Mouse (Mus musculus) forebrain, embryonic 11.5 days (tissue): Measurements from ENCODE around the gene Mtf1. TPM values are rescaled to one million over a fixed set of nuclear protein-coding genes. Genes with fewer than 3 reads are reported as not detected.

Source experiments
- ATAC-seq: fragments of 200-750 bp; cut with Nextera tagmentation; replicated peaks from 2 replicates; pipeline ENCODE4 v1.8.0; 2017; ENCODE audit warnings: moderate TSS enrichment; ENCODE audit not compliant: low FRiP score
- DNase-seq: peaks from one replicate; pipeline ENCODE4 v3.0.0-alpha.2; 2017; ENCODE audit warnings: low spot score
- H3K27ac ChIP-seq: fragments of 300-500 bp; sonication (generic); 2 replicates; pipeline ENCODE4 v1.5.1; 2014; ENCODE audit warnings: low read depth, low read length
- H3K27me3 ChIP-seq: fragments of 300-500 bp; sonication (generic); 2 replicates; pipeline ENCODE4 v1.6.1; 2014; ENCODE audit warnings: mild to moderate bottlenecking, low read length, mixed read lengths; ENCODE audit not compliant: control insufficient read depth, insufficient read depth
- H3K36me3 ChIP-seq: fragments of 300-500 bp; sonication (generic); 2 replicates; pipeline ENCODE4 v1.6.1; 2014; ENCODE audit warnings: mild to moderate bottlenecking, low read length, moderate library complexity, mixed read lengths; ENCODE audit not compliant: control insufficient read depth, insufficient read depth
- H3K4me1 ChIP-seq: fragments of 300-500 bp; sonication (generic); replicated peaks from 2 replicates; pipeline ENCODE4 v1.6.1; 2014; ENCODE audit warnings: low read length, mixed read lengths; ENCODE audit not compliant: control insufficient read depth, insufficient read depth
- H3K4me2 ChIP-seq: fragments of 300-500 bp; sonication (generic); 2 replicates; pipeline ENCODE4 v1.6.1; 2014; ENCODE audit warnings: low read depth, mild to moderate bottlenecking, low read length, moderate library complexity, mixed read lengths; ENCODE audit not compliant: severe bottlenecking
- H3K4me3 ChIP-seq: fragments of 300-500 bp; sonication (generic); 2 replicates; pipeline ENCODE4 v1.5.1; 2014; ENCODE audit warnings: low read depth, low read length
- H3K9ac ChIP-seq: fragments of 300-500 bp; sonication (generic); 2 replicates; pipeline ENCODE4 v1.6.1; 2014; ENCODE audit warnings: low read length
- H3K9me3 ChIP-seq: fragments of 300-500 bp; sonication (generic); 2 replicates; pipeline ENCODE4 v1.6.1; 2016; ENCODE audit warnings: low read length, mixed read lengths; ENCODE audit not compliant: control insufficient read depth
- WGBS: fragments of 180-500 bp; shearing (Covaris S2); extraction: QIAGEN DNeasy Blood & Tissue Kit; methylation state at CpG from one replicate; pipeline ENCODE4 v1.1.7; 2014; 5-methylcytosine and 5-hydroxymethylcytosine counted together
- polyA plus RNA-seq: library from polyadenylated mRNA; unstranded; fragments of >200 nt; fragmentation: Nextera tagmentation; extraction: Ambion mirVana; gene quantifications from 2 replicates; pipeline ENCODE4 v1.2.1, GENCODE M21; 2014

Mtf1 gene
- polyA plus RNA-seq, 1 experiment from 2014 or later = 15.4 TPM

DNA sequence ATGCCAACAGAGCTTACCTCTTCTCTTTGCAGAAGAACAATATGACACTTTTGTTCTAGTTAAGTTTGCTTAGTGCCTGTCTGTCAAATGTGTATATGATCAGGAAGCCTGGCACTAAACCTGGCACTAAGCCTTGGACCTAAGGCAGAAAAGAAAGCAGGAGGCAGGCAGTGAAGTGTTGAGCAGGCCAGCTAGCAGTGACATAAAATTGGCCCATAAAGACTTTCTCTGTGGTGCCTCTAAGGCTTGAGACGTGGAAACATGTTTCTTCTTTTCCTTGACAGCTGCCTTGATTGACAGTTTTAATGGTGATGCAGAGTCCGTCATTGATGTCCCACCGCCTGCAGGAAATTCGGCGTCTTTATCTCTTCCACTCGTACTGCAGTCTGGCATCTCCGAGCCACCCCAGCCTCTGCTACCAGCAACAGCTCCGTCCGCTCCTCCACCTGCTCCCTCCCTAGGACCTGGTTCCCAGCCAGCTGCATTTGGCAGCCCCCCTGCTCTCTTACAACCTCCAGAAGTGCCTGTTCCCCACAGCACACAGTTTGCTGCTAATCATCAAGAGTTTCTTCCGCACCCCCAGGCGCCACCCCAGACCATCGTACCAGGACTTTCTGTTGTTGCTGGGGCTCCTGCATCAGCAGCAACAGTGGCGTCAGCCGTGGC lies 36.3 kb downstream of the Mtf1 start:
- no peak overlapping the region for H3K9ac ChIP-seq
- H3K27ac ChIP-seq = no peak overlapping the region
- DNase-seq = no peak
- no peaks in the 10 kb centered on the region for H3K9me3 ChIP-seq
- H3K4me1 ChIP-seq = no peaks in the 10 kb centered on the region
- no peaks in the 10 kb centered on the region for H3K27me3 ChIP-seq
- ATAC-seq = no peak
- no peak overlapping the region for H3K4me3 ChIP-seq
- no peak overlapping the region for H3K4me2 ChIP-seq
- WGBS = 92% methylated on average over 14 of the region's 14 CpGs
- H3K36me3 ChIP-seq = peaks cover 10% of the 10 kb centered on the region; the same call in 1 of the 2 replicates

DNA sequence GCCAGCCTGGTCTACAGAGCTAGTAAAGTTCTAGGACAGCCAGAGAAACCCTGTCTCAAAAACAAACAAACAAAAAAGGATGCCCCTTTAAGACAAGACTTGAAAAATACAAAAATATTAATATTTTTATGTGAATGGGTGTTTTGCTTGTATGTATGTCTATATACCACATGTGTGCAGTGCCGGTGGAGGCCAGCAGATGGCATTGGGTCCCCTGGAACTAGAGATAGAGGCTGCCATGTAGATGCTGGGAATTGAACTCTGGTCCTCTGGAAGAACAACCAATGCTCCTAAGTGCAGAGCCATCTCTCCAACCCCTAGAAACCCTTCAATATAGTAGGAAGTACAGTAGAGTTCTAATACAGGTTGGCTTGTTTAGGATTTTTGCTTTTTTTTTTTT lies 39.1 kb downstream of the Mtf1 start:
- ATAC-seq = no peak
- no peak for DNase-seq
- peaks cover 10% of the 10 kb centered on the region; the same call in 1 of the 2 replicates for H3K36me3 ChIP-seq
- no peaks in the 10 kb centered on the region for H3K4me1 ChIP-seq
- WGBS = 100% methylated on average over 1 of the region's 1 CpGs
- no peaks in the 10 kb centered on the region for H3K27me3 ChIP-seq
- no peaks in the 10 kb centered on the region for H3K9me3 ChIP-seq
- no peak overlapping the region for H3K4me3 ChIP-seq
- H3K4me2 ChIP-seq = no peak overlapping the region
- H3K9ac ChIP-seq = no peak overlapping the region
- H3K27ac ChIP-seq = no peak overlapping the region

- WGBS = 54% methylated on average over 11 of the region's 11 CpGs
- 0 out of 2 replicates have a peak, but pooled peaks have one; percentile 50 for ATAC-seq
- peak; percentile 72 for DNase-seq
Measured at GRCm38 (mm10) chr4:124843493-124843892, 41.6 kb downstream of the Mtf1 start.

DNA sequence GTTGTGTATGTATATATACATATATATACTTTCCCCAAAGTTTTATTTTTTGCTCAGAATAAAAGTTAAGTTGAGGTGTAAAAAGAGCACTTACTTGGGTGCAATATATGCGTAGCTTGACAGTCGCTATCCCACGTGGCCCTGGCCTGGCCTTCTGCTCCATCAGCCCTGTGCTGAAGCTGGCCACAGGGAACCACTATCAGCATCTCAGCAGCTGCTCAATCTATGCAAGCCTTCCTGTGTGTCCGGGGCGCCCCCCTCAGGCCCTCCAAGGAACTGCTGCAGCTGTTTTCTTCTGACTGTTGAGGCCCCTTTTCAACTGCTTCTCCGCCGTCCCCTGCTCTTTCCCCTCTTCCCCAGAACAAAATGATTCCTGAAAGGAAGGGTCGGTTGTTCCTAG lies 45.7 kb downstream of the Mtf1 start:
- Histone ChIP-seq H3K4me3 (no peak overlapping the region), H3K4me1 (peaks cover 16% of the 10 kb centered on the region; the same call in 1 of the 2 replicates), H3K27ac (no peak overlapping the region), H3K9me3 (no peaks in the 10 kb centered on the region), H3K36me3 (no peaks in the 10 kb centered on the region), H3K9ac (no peak overlapping the region), H3K4me2 (no peak overlapping the region), H3K27me3 (no peaks in the 10 kb centered on the region)
- DNase-seq (peak; percentile 90), ATAC-seq (no peak)
- WGBS = 10% methylated on average over 8 of the region's 8 CpGs

More at GRCm38 (mm10) chr4:124843493-124843892, 41.6 kb downstream of the Mtf1 start:
- Histone ChIP-seq H3K27me3 (no peaks in the 10 kb centered on the region), H3K9me3 (no peaks in the 10 kb centered on the region), H3K36me3 (peaks cover 10% of the 10 kb centered on the region; the same call in 1 of the 2 replicates), H3K4me2 (no peak overlapping the region), H3K4me3 (no peak overlapping the region), H3K27ac (no peak overlapping the region), H3K4me1 (no peaks in the 10 kb centered on the region), H3K9ac (no peak overlapping the region)

- Histone ChIP-seq H3K4me2 (peak overlapping the region; percentile 80), H3K9ac (peak overlapping the region; percentile 79), H3K27ac (peak overlapping the region; percentile 90), H3K4me3 (peak overlapping the region; percentile 99), H3K9me3 (no peaks in the 10 kb centered on the region), H3K36me3 (no peaks in the 10 kb centered on the region), H3K4me1 (peaks cover 16% of the 10 kb centered on the region; the same call in 1 of the 2 replicates), H3K27me3 (no peaks in the 10 kb centered on the region)
- WGBS = 1% methylated on average over 24 of the region's 24 CpGs
- no peak for DNase-seq
- peak; percentile 62 for ATAC-seq
Measured at GRCm38 (mm10) chr4:124849631-124850260, 47.8 kb downstream of the Mtf1 start.

DNA sequence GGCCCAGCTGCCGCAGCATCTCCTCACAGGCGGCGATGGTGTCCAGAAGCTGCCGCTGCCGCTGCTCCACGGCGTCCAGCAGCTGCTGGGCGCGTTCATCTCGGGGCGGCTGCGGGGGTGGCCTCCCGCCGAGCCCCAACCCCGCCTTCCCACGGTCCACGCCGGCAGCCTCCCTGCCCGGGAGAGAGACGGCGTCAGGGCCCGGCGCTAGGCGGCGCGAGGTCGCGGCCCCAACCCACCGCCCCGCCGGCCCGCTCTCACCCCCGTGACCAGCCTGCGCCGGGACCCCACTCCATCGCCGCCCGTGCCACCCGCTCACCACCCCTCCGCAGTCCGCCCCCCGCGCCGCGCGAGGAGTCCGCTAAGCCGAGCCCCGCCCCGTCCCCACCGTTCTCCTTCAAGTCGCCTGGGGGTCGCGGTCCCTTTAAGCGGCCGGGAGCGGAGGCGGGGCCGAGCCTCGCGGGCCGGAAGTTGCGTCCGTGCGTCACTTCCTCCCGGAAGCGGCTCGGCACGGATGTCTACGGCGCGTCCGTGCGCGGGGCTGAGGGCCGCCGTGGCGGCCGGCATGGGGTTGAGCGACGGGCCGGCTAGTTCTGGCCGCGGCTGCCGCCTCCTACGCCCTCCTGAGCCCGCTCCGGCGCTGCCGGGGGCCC lies 48.5 kb downstream of the Mtf1 start, which contains the start of gene Yrdc:
Gene Yrdc, plus strand, starts transcription at position 419 of the 653 bp plus-strand sequence.
- H3K4me1 ChIP-seq = peaks cover 16% of the 10 kb centered on the region; the same call in 1 of the 2 replicates
- no peaks in the 10 kb centered on the region for H3K9me3 ChIP-seq
- H3K36me3 ChIP-seq = no peaks in the 10 kb centered on the region
- H3K4me2 ChIP-seq = peak within 1 kb of the TSS; percentile 80
- no peaks in the 10 kb centered on the region for H3K27me3 ChIP-seq
- peak within 1 kb of the TSS; percentile 99 for H3K4me3 ChIP-seq
- under 1% methylated on average over 75 of the region's 90 CpGs for whole genome bisulfite sequencing
- peak within 1 kb of the TSS; percentile 79 for H3K9ac ChIP-seq
- peak; percentile 92 for ATAC-seq
- H3K27ac ChIP-seq = peak within 1 kb of the TSS; percentile 90
- peak; percentile 98 for DNase-seq

DNA sequence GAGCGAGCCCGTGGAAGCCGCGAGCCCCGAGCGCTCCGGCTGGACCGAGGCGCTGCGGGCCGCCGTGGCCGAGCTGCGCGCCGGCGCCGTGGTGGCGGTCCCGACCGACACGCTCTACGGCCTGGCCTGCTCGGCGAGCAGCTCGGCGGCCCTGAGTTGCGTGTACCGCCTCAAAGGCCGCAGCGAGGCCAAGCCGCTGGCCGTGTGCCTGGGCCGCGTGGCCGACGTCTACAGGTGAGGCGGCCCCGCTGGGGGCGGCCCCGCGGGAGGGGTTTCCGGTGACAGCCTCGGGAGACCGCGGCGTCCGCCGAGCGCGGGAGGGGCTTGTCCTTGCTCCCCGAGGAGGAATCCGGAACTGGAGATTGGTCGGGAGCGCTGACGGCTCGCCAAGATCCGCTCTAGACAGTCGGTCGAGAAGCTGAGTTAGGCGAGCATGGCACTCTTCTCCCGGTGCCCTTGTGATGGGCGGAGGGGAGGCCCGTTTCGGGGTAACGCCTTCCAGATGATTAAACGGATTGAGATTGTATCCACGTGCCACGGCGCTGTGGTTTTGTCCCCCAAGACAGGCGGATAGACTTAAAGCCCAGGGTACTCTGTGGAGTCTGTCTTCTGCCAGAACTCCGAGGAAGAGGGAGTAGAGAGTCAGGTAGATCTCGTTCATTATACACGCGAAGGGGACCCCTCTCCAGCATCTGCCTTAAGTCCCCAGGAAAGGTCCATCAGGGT lies 49.2 kb downstream of the Mtf1 start, which contains the start of gene 1110065P20Rik:
Gene 1110065P20Rik, minus strand, starts transcription at position 264 of the 726 bp plus-strand sequence.
- peaks cover 16% of the 10 kb centered on the region; the same call in 1 of the 2 replicates for H3K4me1 ChIP-seq
- H3K27me3 ChIP-seq = no peaks in the 10 kb centered on the region
- no peaks in the 10 kb centered on the region for H3K9me3 ChIP-seq
- ATAC-seq (peak; percentile 57), DNase-seq (peak; percentile 82)
- H3K27ac ChIP-seq = peak within 1 kb of the TSS; percentile 90
- peak within 1 kb of the TSS; percentile 99 for H3K4me3 ChIP-seq
- H3K4me2 ChIP-seq = peak within 1 kb of the TSS; percentile 80
- no peaks in the 10 kb centered on the region for H3K36me3 ChIP-seq
- WGBS = under 1% methylated on average over 74 of the region's 75 CpGs
- peak within 1 kb of the TSS; percentile 79 for H3K9ac ChIP-seq

DNA sequence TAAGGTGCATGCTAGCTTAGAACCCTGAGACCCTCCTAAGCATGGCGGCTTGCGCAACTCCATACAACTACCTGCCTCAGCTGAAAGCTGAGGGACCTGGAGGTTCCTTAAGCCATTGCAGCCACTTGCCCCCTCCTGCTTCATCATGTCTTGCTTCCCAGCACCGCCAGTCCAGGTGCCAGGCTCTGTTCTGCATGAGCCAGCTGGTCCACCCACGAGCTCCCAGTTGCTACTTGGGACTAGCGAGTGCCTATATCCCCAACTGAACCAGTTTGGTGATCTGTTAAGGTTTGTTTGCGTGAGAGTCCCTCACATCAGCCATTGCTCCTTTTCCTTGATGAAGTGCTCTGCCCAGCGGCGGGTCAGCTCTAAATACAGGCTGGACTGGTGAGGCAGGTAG lies 54.4 kb downstream of the Mtf1 start:
- Histone ChIP-seq H3K4me1 (peaks cover 9% of the 10 kb centered on the region; the same call in 1 of the 2 replicates), H3K4me3 (no peak overlapping the region), H3K27me3 (no peaks in the 10 kb centered on the region), H3K9me3 (no peaks in the 10 kb centered on the region), H3K36me3 (no peaks in the 10 kb centered on the region), H3K27ac (no peak overlapping the region), H3K9ac (no peak overlapping the region), H3K4me2 (no peak overlapping the region)
- DNase-seq (no peak), ATAC-seq (no peak)
- WGBS = 96% methylated on average over 8 of the region's 8 CpGs
